Mouse (Mus musculus) gastrocnemius, postnatal 10 days (tissue): ENCODE data around the gene Ccdc191. TPM values are rescaled to one million over a fixed set of nuclear protein-coding genes. Genes with fewer than 3 reads are reported as not detected.

Experiments
- DNase-seq: peaks from one replicate; pipeline ENCODE4 v3.0.0; 2021; ENCODE audit warnings: mixed read lengths
- total RNA-seq, 2 experiments: library from RNA; stranded (reverse); gene quantifications; 2 replicates each; pipeline ENCODE4 v1.2.3; 2021

Gene Ccdc191
- total RNA-seq, 2 experiments from 2014 or later = 0.80 to 2.1 TPM

DNA sequence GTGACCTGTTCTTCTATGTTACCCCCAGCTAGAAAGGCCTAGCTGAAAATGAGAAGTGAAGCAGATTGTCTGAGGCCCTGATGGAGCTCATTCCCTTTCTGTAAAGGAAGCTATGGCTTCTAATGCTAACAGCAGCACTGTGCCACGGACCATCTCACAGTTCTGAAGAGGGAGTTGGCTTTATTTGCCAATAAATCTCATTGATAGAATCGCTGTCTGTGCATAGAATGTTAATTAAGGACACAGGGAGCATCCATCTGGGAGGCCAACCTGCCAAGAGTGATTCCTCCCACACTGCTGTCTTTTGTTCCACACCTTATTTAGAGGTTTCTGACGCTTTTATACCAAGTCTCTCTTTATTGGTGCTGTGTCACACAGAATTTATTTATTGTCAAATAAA is 41.9 kb downstream of the Ccdc191 start:
- no peak for DNase-seq

DNA sequence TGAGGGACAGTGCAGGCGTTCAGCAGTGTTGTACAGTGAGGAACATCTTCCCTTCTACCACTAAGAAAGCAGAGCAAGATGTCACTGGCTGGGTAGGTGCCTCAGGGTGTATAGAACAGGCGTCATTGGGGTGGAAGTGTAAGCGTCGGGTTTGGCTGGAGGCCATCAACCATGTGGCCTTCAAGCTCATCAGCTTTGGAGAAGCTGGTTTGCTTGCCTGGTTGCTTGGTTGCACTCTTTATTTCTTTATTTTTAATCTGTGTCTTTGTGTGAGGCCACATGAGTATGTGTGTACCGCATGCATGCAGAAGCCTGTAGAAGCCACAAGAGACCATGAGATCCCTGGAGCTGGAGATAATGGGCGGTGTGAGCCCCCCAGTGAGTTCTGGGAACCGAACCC is 42.7 kb downstream of the Ccdc191 start:
- no peak for DNase-seq

DNA sequence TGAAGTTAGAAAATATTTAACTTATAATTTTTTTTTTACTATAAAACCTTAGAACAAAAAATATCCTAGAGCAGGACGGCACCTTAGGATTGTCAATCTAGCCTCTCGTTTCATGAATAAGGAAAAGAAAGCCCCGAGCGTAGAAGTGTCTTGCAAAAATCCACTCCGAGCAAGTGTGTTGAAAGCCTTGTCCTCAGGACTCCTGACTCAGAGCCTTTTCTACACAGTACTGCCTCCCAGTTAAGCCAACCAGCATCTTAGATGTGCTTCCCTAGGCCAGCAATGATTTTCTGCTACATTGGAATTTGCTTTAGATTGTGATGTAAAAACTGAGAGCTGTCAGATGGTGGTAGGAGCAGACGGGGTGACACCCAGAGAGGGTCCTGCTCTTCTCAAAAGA is 43.4 kb downstream of the Ccdc191 start:
- DNase-seq = no peak

DNA sequence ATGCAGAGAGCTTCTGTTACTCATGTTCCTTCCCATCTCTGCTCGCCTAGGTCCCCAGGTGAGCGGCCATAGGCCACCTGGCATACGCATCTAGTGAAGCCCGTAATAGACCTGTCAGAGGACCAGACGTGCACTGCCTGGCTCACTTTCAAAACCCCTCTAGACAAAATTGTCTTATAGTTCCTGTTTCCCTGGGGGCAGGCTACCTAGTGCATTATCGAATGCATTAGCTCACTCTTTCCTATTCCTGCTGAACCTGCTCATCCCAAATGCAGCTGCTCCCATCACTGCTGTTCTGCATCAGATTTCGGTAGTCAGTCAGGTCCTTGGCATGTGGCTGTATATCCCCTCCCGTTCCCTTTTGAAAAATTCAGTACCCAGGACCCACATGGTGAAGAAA is 45.3 kb downstream of the Ccdc191 start:
- no peak for DNase-seq

DNA sequence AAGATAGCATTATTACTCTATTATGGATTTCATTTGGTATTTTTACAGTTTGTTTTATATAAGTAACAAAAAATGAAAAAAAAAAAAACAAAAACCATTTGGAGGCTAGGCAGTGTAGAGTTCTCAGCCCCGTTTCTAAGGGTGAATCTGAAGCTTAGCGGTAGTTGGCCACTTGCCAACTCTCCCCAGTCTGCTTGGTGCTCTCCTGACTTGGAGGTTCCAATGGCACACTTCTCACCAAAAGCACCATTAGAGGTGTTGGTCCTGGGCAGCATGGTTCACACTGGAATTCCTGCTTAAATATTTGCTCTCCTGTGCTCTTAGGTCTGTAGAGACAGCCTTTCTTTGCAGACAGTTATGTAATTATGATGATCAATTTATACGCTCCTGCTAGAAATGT is 45.8 kb downstream of the Ccdc191 start:
- no peak for DNase-seq

- no peak for DNase-seq
These were observed 46.3 kb downstream of the Ccdc191 start for GRCm38 (mm10) chr16:43935892-43936291.

- no peak for DNase-seq
These were observed 51.2 kb downstream of the Ccdc191 start for GRCm38 (mm10) chr16:43940846-43941245.

GRCm38 (mm10) chr16:43945351-43945750 is 55.8 kb downstream of the Ccdc191 start:
- no peak for DNase-seq

- DNase-seq = no peak
These were observed 56.3 kb downstream of the Ccdc191 start for GRCm38 (mm10) chr16:43945869-43946268.

DNA sequence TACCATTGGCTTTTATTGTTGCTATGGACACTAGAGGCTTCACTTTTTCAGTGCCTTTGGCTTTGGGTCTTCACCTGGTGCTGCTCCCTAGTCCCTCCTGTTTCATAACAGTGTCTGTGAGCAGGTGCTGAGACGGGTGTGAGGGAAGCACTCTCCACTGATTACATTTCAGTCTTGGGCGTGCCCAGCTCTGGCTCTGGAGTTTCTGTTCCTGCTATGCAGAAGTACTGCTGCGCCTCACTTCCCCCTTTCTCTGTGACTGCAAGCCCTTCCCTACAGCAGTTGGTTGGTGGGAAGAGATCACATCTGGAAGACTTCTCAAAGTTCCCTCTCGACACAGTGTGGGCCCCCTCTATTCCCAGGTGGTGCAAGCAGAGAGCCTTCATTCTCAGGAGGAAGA is 62.0 kb downstream of the Ccdc191 start:
- DNase-seq = no peak

DNA sequence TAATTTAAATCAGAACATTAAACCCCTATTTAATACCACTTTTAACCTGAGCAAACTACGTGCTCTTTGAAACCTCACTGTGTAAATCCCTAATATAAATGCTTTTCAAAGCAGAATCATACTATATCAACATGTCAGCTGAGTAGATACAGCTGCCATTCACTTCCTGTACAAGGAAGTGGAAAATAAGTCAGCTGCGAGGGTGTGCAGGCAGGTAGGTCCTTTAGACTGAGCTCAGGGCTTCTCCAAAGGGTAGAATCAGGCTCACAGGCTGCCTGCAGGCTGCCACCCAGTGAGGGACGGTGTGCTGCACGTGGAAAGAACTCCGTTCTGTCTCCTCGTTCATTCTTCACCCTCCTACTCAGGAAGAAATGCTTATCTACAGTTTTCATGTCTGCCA is 65.3 kb downstream of the Ccdc191 start:
- no peak for DNase-seq

DNA sequence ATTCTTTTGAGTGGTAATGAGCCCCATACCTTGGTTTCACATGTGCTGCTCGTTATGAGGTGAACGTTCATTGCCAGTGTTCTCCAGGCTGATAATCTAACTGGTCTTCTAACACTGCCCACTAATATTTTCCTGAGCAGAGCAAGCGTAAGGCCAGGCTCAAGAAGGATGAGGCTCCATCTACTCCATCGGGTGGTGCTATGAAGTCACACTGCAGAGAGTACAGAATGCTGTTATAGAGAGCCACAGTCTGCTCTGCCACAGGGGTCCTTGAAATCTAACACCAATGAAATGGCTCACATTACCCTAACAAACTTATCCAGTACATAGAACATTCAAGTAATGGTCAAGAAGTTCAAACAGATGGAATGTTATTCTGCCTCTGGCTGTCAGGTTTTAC is 68.4 kb downstream of the Ccdc191 start:
- DNase-seq = no peak

GRCm38 (mm10) chr16:43963291-43963690 is 73.7 kb downstream of the Ccdc191 start:
- DNase-seq = no peak

DNA sequence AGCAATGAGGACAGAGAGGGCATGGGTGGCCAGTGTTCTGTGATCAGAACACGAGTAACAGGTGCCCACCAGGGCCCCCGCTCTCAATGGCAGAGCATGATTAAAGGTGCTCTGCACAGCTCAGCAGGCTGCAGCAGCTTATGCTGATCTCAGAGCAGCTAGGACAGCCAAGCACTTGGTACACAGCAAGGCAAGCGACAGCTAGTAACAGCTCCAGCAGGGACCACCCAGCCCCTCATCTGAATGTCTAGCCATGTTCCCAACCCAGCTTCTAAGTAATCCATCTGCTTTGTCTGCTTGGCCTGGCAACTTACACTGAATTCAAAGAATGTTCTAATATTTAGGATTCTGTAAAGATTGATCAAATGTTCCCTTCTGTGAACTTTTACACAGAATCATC is 74.2 kb downstream of the Ccdc191 start:
- no peak for DNase-seq

- DNase-seq = no peak
These were observed 76.3 kb downstream of the Ccdc191 start for GRCm38 (mm10) chr16:43965781-43966389.

DNA sequence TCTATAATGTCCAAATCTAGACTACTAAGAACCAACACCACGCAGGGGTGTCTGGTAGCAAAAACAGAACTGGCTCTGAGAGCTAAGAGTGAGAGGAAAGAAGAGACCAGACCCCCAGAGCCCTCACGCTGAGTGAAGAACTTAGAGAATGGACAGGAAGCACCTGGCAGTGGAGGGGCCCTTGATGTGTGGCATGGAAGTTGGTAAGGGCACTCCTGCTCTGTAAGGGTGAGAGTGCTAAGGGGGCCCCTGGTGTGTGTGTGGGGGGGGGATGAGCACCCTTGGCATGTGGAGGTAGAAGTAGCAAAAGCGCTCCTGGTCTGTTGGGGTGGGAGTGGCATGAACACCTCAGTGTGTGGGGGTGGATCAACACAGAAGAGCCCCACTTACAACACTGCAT is 80.8 kb downstream of the Ccdc191 start:
- DNase-seq = no peak

- DNase-seq = no peak
These were observed 81.6 kb downstream of the Ccdc191 start for GRCm38 (mm10) chr16:43971189-43971588.

- no peak for DNase-seq
These were observed 82.1 kb downstream of the Ccdc191 start for GRCm38 (mm10) chr16:43971741-43972140.

- DNase-seq = no peak
These were observed 82.8 kb downstream of the Ccdc191 start for GRCm38 (mm10) chr16:43972391-43972790.

- DNase-seq = no peak
These were observed 83.5 kb downstream of the Ccdc191 start for GRCm38 (mm10) chr16:43973147-43973546.

DNA sequence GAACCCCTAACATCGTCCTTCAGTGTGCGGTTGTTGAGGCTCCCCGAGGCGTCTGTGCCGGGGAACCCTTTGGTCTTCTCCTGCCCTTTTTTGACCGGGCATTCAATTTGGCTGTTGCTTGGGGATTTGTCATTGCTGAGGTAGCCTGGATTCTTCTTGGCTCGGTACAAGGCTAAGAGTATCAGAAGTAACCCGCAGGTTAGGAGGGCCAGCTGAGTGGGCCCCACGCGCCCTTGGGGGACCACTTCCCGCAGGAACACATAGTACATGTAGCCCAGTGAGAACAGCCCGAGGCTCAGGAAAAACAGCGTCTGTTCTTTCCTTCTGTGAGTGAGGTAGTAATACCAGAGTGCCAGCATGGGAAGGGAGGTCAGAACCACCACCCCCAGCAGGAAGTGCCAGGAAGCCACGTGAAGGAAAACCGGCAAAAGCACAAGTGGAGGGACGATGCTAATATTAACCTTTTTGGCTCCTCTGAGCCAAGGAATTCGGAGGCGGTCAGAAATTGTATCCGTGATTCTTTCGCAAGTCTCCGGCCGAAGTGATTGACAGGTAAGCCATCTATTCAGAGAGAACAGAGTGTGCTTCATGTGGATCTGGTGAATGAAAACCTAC is 84.1 kb downstream of the Ccdc191 start:
- no peak for DNase-seq

DNA sequence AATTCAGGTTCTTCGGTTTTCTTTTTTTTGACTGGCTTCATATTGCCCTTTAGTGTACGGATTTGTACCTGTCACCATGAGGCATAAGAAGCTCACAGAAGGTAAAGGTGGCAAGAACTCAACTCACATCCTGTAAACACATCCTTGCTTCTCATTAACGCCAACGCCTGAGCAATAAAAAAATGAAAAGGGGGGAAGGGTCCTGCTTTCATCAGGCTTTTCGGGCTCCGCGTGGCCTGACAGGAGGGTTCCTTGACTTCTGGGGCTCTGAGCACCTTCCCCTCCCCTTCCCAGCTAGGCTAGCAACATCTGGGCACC is 89.4 kb downstream of the Ccdc191 start:
- no peak for DNase-seq

DNA sequence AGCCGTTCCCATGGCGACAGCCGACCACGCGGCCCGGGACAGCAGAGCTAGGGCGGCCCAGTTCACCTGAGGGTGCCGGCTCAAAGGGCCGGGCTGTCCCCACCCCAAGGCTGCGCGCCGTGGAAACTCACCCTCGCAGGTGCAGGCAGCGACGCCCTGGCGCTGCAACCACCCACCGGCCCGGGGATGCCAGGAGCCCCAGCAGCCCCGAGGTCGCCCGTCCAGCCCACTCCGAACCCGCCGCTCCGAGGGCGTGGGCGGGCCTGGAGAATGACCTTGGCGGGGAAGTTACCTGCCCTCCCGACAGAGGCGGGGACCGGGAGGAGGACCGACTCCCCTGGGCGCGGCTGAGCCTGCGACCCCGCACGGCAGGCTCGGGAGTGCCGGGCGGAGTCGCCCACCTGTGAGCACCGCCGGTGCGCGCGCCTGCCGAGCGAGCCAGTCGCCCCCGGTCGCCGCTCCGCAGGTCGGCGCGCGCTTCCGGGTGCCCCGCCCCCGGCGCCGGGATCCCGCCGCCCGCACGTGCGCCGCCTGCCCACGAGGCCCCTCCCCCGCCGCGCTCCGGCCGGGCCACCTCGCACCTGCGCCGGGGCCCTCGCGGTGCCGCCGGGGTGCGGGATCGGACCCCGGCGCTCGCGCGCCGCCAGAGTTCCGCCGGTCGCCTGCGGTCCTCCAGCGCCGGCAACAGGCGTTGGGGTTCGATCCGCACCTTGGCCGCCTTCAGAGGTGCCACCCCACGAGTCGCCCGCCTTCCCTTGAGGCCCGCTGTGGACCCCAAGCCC is 89.9 kb downstream of the Ccdc191 start, which contains the start of gene Zdhhc23:
Gene Zdhhc23, minus strand, starts transcription at position 464 of the 782 bp plus-strand sequence.
- DNase-seq = peak; percentile 24

DNA sequence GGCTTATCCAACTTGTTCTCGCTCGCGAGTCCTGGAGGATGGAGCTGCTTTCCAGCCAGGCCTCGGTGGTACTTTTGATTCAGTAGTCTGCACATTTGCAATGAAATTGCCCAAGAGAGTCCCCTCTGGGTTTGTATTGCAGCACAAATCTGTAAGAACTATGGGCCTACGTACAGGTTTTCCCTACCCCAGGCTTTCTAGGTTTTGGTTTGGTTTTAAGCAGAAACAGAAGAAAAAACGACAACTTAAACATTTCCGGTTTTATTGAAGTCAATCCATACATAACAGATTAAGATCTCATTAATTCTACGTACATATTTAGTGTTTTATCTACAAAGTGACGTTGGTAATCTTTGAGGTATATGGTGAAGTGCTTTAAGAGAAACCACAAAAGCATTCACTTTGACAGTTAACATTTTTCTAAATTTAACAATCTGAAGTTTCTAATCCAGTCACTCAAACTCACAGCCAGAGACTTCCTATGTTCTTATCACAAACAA is 90.6 kb downstream of the Ccdc191 start:
- DNase-seq = no peak
